Mouse (Mus musculus) kidney, adult 2 months (tissue): Measurements from ENCODE around the gene Olfr159.

Source experiments
- CTCF ChIP-seq: fragments of 200-500 bp; conservative IDR thresholded peaks from 2 replicates; pipeline ENCODE4 v1.5.1; 2011; ENCODE audit warnings: low read depth, mild to moderate bottlenecking, control low read depth, low read length, moderate library complexity, mixed read lengths; ENCODE audit not compliant: insufficient read depth, insufficient read length
- POLR2A ChIP-seq: fragments of 200-500 bp; IDR thresholded peaks from one replicate; pipeline ENCODE4 v1.6.1; 2011; ENCODE audit warnings: low read depth, low read length, control low read depth

GRCm38 (mm10) chr4:43768341-43768740 is 2.5 kb downstream of the Olfr159 start:
- TF ChIP-seq POLR2A (no peak), CTCF (no peak)
